10 mouse cellular contexts compared by ENCODE assay signal in the genomic region with DNA sequence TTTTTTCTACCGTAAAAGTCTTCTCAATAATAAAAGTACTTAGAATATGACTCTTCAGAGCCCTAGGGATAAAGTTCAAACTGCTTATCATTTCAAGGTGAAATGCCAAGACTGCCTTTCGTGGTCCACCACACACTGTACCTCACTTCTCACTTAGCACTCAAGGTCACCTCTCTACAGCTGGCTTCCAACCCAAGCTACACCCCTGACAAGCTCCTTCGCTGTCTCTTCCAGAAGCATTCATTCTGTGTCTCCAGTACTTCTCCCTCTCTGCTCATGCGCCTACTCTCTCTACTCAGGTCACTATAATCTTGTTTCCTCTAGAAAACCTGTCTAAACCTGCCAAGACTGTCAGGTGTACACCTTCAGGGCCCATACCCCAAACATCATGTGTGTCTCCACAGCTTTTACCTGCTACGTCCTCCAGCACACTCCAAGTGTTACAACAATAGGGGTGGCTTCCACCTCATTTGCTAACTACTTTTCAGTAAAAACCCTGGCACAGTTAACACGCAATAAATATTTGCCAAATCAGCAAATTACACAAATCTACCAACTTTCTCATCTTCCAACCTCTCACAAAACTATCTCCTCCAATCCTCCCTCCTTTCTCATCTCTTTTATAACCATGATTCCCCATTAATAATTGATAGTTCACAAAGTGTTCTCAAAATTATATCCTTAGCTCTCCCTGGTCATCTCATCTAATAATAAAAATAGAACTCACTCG. TPM values are rescaled to one million over a fixed set of nuclear protein-coding genes. Genes with fewer than 3 reads are reported as not detected.
"Had no signal": no experiment of that assay in that cellular context is flagged by ENCODE, and none has a peak within 500 bp of the region (broad histone marks: within the 10 kb centered on the region; RNA-seq: fewer than 3 reads in every experiment).

No protein-coding gene starts in this region.

- H3K36me3 ChIP-seq: midbrain, embryonic 12.5 days had no signal

- ATAC-seq: midbrain, embryonic 16.5 days had no signal

- H3K9ac ChIP-seq: limb, embryonic 13.5 days; liver, embryonic 14.5 days; midbrain, embryonic 12.5 days; neural tube, embryonic 13.5 days had no signal

- H3K4me2 ChIP-seq: limb, embryonic 13.5 days; midbrain, embryonic 12.5 days; neural tube, embryonic 13.5 days had no signal

- DNase-seq: kidney, postnatal 4 days; lung, adult 18-20 months; thymus, postnatal 36 days had no signal

- H3K4me3 ChIP-seq: layer of hippocampus, adult 2 months; limb, embryonic 13.5 days; midbrain, embryonic 12.5 days; neural tube, embryonic 13.5 days had no signal

- H3K27me3 ChIP-seq: limb, embryonic 13.5 days; midbrain, embryonic 12.5 days; neural tube, embryonic 13.5 days had no signal

- H3K9me3 ChIP-seq: limb, embryonic 13.5 days; midbrain, embryonic 12.5 days; neural tube, embryonic 13.5 days had no signal

- H3K27ac ChIP-seq: layer of hippocampus, adult 2 months; limb, embryonic 13.5 days; liver, embryonic 14.5 days; midbrain, embryonic 12.5 days; neural tube, embryonic 13.5 days had no signal

RNA-seq across cellular contexts. Expression of gene Calr4, which starts 38.2 kb away (rescaled TPM):
- total RNA-seq: liver, adult 2 months had no signal
- polyA plus RNA-seq: limb, embryonic 13.5 days; liver, adult 2 months had no signal
